Comparison of ENCODE assay signal across 36 mouse cellular contexts in genomic region chr16:40011106-40011505, GRCm38 (mm10). TPM values are rescaled to one million over a fixed set of nuclear protein-coding genes. Genes with fewer than 3 reads are reported as not detected.
"Had no signal": no experiment of that assay in that cellular context is flagged by ENCODE, and none has a peak within 500 bp of the region (broad histone marks: within the 10 kb centered on the region; RNA-seq: fewer than 3 reads in every experiment).

No protein-coding gene starts in this region.

- H3K36me3 ChIP-seq: heart, embryonic 10.5 days; heart, embryonic 12.5 days; heart, embryonic 13.5 days; heart, embryonic 15.5 days; hindbrain, embryonic 10.5 days; hindbrain, embryonic 12.5 days; hindbrain, embryonic 13.5 days; hindbrain, embryonic 15.5 days; intestine, embryonic 15.5 days; kidney, embryonic 15.5 days had no signal

- H3K4me2 ChIP-seq: heart, embryonic 11.5 days; heart, embryonic 12.5 days; heart, embryonic 13.5 days; heart, embryonic 15.5 days; hindbrain, embryonic 12.5 days; hindbrain, embryonic 13.5 days; hindbrain, embryonic 14.5 days; hindbrain, embryonic 15.5 days; intestine, embryonic 15.5 days; kidney, embryonic 15.5 days had no signal

- ATAC-seq: hindbrain, embryonic 16.5 days; hindbrain, postnatal 0 days; inflammation-experienced regulatory T-cells, adult 6 months; intestine, embryonic 15.5 days; intestine, embryonic 16.5 days; intestine, postnatal 0 days had no signal

- H3K27me3 ChIP-seq: heart, embryonic 12.5 days; heart, embryonic 13.5 days; heart, embryonic 15.5 days; hindbrain, embryonic 12.5 days; hindbrain, embryonic 13.5 days; hindbrain, embryonic 15.5 days; intestine, embryonic 15.5 days; kidney, embryonic 15.5 days had no signal

- DNase-seq: heart, postnatal 10 days; heart, postnatal 14 days; heart, postnatal 36 days; heart, postnatal 4 days; kidney, adult 11 months; kidney, adult 18-20 months; kidney, adult 2 months; kidney, adult 8-10 months; kidney, adult 9 months; kidney, postnatal 10 days; kidney, postnatal 14 days; kidney, postnatal 25 days; kidney, postnatal 36 days; kidney, postnatal 4 days; layer of hippocampus, adult 9-11 months; layer of hippocampus, postnatal 36 days had no signal

- H3K4me3 ChIP-seq: heart, embryonic 10.5 days; heart, embryonic 12.5 days; heart, embryonic 13.5 days; heart, embryonic 15.5 days; hindbrain, embryonic 10.5 days; hindbrain, embryonic 12.5 days; hindbrain, embryonic 13.5 days; hindbrain, embryonic 15.5 days; intestine, embryonic 15.5 days; kidney, embryonic 15.5 days; left cerebral cortex, adult 2 months had no signal

- H3K9me3 ChIP-seq: heart, embryonic 10.5 days; heart, embryonic 12.5 days; heart, embryonic 13.5 days; heart, embryonic 15.5 days; hindbrain, embryonic 10.5 days; hindbrain, embryonic 12.5 days; hindbrain, embryonic 13.5 days; hindbrain, embryonic 15.5 days; intestine, embryonic 15.5 days; kidney, embryonic 15.5 days had no signal

- H3K9ac ChIP-seq: heart, embryonic 12.5 days; heart, embryonic 13.5 days; heart, embryonic 15.5 days; hindbrain, embryonic 12.5 days; hindbrain, embryonic 13.5 days; hindbrain, embryonic 14.5 days; hindbrain, embryonic 15.5 days; intestine, embryonic 15.5 days; kidney, embryonic 15.5 days had no signal

- H3K4me1 ChIP-seq: heart, embryonic 10.5 days; heart, embryonic 12.5 days; heart, embryonic 13.5 days; heart, embryonic 15.5 days; hindbrain, embryonic 10.5 days; hindbrain, embryonic 12.5 days; hindbrain, embryonic 13.5 days; hindbrain, embryonic 15.5 days; intestine, embryonic 15.5 days; kidney, embryonic 15.5 days had no signal

- H3K27ac ChIP-seq: heart, embryonic 10.5 days; heart, embryonic 13.5 days; heart, embryonic 15.5 days; hindbrain, embryonic 10.5 days; hindbrain, embryonic 12.5 days; hindbrain, embryonic 13.5 days; hindbrain, embryonic 14.5 days; hindbrain, embryonic 15.5 days; hindbrain, postnatal 0 days; intestine, embryonic 15.5 days; kidney, embryonic 15.5 days; kidney, postnatal 0 days; left cerebral cortex, adult 2 months had no signal

RNA-seq across cellular contexts. Expression of gene Lsamp, which starts 26.9 kb away (rescaled TPM):
- total RNA-seq: hematopoietic stem cell, adult 5-6 weeks had no signal
